Mouse (Mus musculus) ES-E14 (cell line): ENCODE data around the gene Zfp704.

Experiments used
- CHD2 ChIP-seq: IDR thresholded peaks from 2 replicates; pipeline ENCODE4 v1.6.1; 2014; ENCODE audit warnings: mild to moderate bottlenecking, low read depth, low read length, inconsistent platforms
- MAFK ChIP-seq: IDR thresholded peaks from 2 replicates; pipeline ENCODE4 v1.6.1; 2014; ENCODE audit warnings: mild to moderate bottlenecking, low read depth, low read length, inconsistent platforms; ENCODE audit not compliant: insufficient read depth
- ZNF384 ChIP-seq: IDR thresholded peaks from 2 replicates; pipeline ENCODE4 v1.6.1; 2012; ENCODE audit warnings: low read depth, low read length, inconsistent platforms

- TF ChIP-seq ZNF384 (no peak), CHD2 (no peak), MAFK (no peak)
Observed at GRCm38 (mm10) chr3:9520728-9521054, 89.2 kb downstream of the Zfp704 start.
